Mouse (Mus musculus) CD4-positive, CD25-positive, alpha-beta regulatory T cell, adult 2 months (primary cell): ENCODE data around the gene Khdrbs2.

Experiments used
- DNase-seq: peaks from one replicate; pipeline ENCODE4 v3.0.0-alpha.2; 2012; ENCODE audit warnings: low read depth, low spot score

The Khdrbs2 gene

DNA sequence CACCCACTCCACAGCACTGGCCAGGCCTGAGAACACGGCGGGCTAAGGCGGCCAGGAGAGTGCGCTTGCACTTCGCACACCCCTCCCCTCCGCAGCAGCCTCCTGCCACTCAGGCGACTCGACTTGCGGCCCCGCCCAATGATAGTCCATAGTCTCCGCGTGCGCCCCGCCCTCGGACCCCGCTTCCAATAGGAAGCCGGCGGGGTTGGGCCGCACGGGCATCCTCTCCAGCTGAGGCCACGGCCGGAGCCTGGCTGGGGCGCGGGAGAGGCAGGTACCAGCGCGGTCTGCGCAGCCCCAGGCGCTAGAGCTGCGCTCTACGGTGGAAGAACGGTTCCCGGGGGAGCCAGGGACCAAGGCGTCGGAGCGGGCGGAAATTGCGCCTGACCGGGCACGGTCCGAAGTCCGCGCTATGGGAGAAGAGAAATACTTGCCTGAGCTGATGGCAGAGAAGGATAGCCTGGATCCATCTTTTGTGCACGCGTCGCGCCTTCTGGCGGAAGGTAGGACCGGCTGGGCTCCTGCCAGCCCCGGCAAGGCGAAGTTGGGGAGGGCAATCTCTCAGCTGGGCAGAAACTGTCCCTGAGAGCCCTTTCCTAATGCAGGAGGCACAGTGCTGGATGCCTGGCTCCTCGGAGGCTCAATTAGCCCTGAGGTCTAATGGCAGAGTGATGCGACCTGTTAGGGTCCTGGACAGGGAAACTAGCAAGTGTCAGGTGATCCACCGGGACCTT lies at the start of gene Khdrbs2:
Gene Khdrbs2 (plus strand): TSS at position 209 of the 734 bp plus-strand sequence.
- DNase-seq = no peak

DNA sequence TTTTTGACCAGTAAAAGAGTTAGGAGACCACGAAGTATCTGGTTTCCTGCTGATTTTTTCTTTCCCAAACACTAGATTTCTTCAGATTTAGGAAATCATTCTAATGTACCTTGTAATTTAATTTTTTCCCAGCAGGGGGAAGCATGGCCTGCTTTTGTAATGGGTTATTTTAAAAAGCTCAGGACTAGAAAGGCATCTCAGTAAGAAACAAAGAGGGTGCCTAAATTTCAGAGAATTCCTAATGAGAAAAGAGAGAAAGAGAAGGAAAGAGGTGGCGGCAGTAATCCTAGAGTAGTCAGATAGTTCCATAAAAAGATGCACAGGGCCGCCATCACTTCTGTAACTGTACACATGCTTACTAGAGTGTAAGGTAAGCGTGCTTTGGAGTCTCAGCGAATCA lies 2.1 kb downstream of the Khdrbs2 start:
- DNase-seq = no peak

DNA sequence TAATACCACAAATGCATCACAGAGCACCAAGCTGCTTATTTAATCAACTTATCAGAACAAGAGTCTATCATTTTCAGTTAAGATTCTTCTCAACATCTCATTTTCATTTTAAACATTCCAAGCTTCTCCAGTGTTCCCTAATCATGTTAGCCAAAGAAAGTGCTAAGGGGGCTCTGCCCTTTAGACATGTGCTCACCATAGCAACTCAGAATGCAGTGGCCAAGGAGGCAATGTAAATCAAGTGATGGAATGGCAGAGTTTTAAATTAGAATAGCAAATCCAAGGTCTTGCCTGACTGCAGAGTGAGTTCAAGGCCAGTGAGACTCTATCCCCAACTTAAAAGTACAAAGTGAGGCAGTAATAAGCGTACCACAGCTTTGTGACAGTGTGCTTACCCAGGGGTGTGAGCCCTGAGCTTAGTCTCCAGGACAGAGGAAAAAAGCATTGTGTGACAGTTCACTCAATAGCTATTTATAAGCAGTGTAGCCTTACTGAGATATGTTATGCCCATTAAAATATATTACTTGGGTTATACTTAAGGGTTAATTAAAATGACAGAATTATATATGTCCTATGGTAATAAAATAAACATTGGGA lies 27.2 kb downstream of the Khdrbs2 start:
- no peak for DNase-seq

DNA sequence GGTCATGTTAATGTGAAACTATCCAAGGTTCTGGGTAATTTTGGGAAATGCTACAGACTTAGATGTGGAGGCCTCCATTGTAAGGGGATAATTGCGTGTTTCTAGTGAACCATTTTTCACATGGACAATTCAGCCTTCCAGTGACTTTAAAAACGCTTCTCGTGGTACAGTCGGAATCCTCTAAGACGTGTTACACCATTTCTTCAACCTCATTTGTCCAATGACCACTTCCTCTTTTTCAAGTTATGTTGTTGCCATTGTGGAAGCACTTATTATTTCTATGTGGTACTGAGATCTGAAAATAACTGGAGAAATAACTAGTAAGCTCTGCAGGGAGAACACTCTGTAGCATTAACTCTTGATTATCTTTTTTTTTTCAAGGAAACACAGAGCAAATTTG lies 75.9 kb downstream of the Khdrbs2 start:
- no peak for DNase-seq

DNA sequence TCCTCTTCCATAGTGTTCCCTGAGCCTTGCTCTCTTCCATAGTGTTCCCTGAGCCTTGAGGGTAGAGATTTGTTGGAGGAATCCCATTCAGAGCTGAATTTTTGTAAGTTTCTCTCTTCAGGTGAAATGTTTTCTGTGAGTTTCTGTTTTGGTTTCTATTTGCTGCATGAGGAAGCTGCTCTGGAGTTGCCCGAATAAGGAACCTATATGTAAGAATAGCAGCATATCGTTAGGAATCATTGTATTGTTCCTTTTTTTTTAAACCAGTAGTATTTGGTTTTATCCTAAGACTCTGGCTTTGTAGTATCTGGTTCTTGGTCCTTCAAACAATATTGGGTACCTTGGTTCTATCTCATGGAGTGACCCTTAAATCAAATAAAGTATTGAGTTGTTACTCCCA lies 77.1 kb downstream of the Khdrbs2 start:
- DNase-seq = no peak

DNA sequence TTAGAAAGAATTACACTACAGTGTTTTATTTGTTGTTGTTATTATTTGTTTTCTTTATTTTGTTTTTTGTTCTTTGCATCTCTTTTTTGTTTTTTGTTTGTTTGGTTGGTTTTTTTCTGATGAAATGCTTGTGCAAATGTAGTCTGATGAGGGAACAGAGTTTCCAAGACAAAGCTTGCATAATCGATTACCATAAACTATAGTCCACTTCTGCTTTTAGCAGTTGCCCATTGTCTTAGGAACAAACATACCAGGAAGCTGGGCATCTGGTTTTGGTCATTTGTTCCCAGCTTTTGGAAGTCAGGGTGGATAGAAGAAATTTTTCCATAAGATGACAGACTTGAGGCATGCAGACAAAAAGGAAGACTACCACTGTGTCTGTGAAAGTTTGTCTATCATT lies 77.8 kb downstream of the Khdrbs2 start:
- no peak for DNase-seq

DNA sequence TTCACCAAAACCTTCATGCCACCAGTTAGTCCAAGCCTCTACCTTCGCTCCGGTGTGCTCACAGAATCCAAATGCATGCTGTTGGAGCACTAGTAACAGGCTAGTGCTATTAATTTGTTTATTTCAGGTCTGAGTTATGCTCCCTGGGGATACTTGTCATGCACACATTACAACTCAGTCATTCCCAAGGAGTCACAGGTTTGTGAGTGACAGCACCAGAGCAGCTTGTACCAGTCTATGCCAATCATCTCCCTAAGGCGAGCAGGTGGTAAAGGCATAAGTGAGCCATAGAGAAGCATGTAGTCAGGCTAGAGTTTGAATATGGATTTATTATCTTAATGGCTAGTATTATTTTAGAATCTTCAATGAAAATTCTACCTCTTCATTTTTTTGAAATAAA lies 86.4 kb downstream of the Khdrbs2 start:
- DNase-seq = no peak

DNA sequence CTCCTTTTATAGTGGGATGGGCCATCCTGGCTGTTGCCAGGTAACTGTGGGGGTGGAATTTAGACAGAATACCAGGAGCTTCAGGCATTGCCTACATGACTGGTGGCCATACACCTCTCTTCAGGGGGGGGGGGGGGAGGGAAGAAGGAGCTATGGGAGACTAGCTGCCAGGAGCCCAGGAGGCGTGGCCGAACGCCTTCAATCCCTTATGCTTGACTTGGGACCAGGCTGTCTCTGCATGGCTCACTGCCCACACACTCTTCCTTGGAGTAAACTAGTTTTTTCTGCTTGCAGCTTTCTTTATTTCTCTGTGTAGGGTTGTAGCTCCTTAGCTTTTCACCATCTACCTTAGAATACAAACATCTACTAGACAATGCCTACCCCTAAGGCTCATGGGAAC lies 98.0 kb downstream of the Khdrbs2 start:
- DNase-seq = no peak

DNA sequence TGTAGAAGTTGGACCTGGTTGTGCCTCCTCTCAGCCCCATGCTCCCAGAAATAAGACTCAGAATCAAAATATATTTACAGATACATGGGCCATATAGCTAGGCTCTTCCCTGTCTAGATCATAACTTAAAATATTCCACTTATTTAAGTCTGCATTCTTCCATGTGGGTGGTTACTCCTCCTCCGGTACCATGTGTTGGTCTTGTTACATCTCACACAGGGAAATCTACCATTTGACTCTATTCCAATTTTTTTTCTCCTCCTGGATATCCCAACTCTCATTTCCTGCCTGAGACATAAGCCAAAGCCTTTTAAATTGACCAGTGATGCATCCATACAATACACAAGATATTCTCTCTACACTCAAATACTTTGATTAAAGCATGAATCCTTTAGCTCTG lies 122.2 kb downstream of the Khdrbs2 start:
- no peak for DNase-seq

DNA sequence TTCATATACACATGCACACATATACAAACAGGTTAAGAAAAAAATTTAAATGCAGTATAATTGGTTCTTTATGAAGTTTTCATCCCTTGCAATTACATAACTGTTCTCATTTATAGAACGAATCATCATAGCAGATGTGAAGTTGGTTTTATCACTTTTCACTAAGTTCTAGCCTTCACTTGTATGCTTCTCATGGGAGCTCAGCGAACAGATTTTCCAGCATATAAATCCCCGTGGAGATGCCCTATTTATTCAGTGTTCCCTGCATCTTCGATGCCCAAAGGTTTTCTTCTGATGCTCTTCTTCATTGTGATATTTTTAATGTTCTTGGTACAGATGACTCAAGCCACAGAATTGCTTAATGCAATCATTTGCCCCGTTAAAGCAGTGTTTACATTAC lies 128.9 kb downstream of the Khdrbs2 start:
- DNase-seq = no peak

DNA sequence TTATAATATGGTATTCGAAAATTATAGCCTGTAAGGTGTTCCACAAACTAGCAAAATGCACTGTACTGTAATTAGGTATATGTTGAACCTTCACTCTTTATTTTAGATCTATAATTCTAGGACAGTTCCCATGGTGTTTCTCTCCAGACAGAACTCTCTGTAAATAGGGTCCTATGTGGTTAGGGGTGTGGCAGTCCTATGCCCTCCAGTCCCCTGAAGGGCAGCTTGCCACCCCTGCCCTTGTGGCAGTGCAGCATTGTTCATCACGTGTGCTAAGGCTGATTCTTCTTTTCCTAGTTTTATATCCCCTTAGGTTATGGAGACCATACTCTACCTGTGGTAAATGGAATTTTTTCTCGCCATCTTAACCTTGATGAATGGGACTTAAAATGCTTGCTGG lies 136.6 kb downstream of the Khdrbs2 start:
- DNase-seq = no peak

DNA sequence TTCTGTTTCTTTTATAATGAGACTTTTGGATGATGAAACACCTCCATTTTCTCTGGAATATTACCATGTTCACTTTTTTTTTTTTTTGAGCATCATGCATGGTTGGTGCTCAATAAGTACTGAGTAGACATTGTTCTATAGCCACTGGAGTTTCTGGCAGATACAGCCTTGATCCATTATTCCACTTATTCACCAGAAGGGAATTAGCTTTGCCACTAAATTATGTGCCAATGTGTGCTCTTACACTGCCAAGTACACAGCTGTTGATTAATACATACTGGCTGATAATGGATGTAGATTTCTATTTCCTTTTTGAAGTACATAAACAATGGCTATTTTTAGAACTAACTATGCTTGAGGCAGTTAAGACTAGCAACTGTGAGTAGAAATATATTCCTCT lies 137.1 kb downstream of the Khdrbs2 start:
- no peak for DNase-seq

DNA sequence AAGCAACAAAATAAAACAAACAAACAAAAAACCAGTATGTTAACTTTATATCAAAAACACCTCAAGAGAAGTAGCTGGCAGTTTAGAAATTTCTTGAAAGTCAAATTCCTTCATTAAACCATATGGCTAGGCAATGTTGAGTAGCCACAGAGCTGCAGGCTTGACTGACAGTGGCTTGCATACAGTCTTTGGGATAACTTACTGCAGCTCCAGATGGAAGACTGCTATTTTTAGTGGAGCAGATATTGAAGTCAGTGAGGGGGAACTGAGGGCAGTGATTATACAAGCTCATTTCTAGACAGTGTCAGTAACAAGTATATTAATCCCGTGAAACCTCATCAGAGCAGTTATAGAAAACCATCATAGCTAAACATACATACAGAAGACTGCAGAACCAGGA lies 166.6 kb downstream of the Khdrbs2 start:
- no peak for DNase-seq

DNA sequence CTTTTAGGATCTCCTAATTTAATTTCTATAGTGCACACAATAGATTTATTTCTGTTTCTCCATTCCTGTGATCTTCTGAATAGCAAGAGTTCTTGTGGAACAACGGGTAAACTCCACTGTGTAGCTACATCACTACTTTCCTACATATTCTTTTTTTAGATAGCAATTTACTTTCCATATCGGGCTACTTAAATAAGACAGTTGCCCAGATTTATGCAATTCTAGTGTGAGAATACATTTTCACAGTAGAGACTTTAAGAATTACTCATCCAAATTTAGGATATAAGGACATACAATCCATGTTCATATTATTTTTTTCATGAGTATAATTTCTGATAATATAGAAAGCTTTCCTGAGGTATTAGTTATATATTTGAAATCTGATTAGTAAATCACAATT lies 175.0 kb downstream of the Khdrbs2 start:
- DNase-seq = no peak

DNA sequence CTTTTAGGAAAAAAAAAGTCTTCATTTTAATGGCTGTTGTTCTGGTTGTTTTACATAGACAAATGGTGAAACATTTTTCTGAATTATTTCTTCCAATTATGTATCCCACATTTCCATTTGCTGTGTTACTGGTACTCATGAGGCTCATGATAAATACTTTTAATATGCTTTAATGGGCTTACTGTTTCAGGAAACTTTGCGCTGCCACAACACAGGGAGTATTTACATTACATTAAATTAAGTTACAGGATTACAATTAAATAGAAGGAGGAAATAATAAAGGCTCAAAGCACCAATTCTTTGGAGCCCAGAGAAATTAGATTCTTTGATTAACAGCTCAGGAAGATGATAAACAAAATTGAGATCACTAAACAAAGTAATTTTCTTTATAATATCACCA lies 179.6 kb downstream of the Khdrbs2 start:
- DNase-seq = no peak

DNA sequence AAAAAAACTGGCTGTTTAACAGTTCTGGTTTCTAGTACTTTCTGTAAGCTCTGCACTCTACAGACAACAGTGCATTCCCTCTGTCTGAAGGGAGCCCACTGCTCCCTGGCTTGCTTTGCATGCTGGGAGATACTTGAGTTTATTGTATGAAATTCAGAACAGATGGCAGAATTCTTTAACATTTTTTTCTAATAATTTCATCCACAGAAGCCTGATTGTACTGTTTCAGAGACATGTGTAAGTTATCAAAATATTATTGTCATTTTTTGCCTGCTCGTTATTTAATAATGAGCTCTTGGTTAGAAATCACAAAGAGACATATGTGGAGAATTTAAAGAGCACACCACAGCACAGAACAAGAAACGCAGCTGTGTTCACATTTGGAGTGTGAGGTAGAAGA lies 191.0 kb downstream of the Khdrbs2 start:
- no peak for DNase-seq

DNA sequence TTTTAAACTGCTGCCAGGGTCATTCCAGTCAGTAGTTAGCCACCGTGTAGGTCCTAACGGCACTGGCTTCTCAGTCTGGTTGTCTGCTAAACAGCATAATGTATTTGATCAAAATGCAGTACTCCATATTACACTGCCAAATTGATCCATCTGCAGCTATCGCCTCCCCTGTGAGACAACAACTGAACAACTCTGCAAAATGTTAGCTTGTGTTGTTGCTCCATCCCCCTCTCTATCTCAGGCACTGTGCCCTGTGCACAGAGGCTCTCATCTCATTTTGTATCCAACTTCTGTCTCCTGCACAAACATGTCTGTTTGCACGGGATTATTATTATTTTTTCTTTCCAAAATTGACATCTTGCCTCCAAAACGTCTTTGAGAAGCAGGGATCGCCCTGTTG lies 225.0 kb downstream of the Khdrbs2 start:
- no peak for DNase-seq

DNA sequence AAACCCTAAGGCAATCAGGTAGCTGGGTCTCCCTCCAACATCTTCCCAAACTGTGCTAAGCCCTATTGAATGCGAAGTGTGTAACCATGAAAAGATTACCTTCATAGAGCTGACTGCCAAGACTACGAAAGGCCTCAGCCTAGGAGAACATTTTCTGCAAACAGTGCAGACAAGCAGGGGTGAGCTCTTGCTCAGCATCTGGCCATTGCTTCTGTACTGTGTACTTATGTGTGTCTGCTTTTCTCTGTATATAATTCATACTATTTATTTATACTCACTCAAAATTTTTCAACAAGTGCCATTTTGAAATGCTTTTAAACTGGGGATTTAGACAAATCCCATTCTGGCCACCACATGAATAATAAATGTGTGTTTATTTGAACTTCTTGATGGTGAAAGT lies 235.1 kb downstream of the Khdrbs2 start:
- no peak for DNase-seq

DNA sequence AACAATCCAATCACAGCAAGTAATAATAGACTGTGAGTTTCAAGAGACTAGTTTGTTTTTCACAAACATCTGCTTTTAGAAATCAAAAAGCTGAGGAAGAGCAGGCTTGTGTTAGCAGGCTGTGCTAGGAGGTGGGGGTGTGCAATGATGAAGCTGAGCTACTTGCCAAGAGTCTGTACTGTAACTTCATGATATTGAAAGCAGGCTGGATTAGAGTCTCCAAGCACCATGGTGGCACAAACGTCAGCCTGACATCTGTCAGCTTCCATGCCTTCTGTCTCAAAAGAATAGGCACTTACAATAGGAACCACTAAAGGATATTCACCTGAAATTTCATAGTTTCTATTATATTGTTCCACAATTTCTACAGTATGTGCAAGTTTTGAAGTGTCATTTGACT lies 255.9 kb downstream of the Khdrbs2 start:
- no peak for DNase-seq

DNA sequence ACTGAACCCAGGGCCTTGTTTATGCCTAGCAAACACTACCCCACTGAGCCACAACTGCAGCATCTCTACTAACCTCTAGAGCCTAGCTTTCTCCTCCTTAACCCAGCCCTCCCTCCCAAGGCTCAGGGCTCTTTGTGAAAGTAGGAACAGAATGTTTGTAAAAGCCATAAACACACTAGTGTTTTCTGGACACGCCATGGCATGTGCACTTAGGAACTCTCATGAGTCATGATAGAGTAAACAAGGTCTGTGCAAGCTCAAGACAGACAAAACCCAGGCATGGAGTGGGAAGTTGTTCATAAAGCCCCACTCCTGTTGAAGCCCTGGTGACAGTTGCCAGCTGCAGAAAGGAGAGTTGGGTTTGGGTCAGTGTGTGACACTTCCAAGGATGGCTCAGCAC lies 257.0 kb downstream of the Khdrbs2 start:
- no peak for DNase-seq

DNA sequence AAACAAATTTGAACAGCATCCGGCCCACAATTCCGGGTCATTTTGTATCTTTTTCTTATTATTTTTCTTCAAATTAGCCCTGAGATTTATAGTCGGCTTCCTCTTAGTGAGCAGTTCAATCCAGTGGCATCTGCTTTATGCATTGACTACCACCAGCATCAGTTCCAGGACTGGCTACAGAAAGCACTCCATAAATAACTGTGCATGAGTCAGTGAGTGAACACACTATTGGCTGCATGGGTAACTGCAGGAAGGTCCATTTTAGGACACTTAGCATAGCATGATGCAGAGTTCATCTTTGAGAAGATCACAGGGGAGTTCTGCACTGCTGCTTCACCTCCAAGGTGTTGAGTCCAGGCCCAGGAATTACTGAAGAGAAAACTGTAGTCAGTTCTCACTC lies 258.0 kb downstream of the Khdrbs2 start:
- DNase-seq = no peak

DNA sequence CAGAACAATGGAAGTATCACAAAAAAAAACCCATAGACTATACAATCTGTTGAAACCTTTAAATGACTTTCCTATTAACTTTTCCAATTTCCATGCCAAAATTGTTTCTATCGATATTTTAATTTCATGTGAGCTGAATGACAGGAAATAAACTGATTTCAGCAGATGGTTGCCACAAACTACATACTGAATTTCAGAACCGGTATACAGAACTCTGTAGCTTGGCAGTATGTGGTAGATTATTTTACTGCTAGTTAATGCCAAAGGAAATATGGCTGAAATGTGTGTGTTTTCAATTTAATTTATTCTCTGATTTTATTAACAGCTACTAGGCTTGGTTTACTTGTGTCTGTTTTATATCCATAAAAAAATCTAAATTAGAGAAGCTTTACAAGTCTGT lies 260.6 kb downstream of the Khdrbs2 start:
- DNase-seq = no peak

DNA sequence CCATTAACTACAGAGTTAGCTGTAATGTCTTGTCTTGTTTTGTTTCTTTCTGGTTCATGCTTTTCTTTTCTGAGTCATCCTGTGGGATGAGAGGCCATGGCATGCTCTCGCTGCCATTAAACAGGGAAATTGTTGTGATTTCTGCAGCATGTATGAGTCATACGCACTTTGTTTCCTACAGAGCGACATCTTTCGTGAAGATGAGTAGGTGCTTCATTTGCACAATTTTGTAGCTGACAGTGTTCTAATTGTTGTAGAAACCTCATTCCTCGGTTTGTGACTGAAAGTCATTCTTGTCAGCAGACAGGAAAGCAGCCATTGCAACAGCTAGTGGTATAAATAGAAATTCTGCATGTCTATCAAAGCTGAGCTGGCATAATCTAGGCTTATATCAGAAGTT lies 271.4 kb downstream of the Khdrbs2 start:
- DNase-seq = no peak

DNA sequence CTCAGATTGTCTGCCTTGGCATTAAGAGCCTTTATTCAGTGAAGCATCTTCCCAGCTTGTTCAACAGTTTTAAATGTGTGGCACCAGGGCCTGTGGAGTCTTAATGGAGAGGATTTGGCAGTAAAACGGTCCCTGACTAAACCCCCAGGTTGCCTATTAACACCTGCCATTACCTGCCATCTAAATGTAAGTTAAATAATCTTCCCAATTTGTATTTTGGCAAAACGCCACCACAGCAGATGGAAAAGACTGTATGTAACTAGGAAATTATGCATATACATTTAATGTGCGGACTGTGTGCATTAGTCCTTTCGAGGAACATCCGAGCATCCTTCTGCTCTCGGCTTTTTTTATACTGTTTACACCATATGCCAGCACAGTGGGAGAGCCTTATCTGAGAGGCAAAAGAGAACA lies 290.6 kb downstream of the Khdrbs2 start:
- DNase-seq = no peak
